Mouse (Mus musculus): Measurements from ENCODE around the gene Lsm3.

Gene Lsm3

GRCm38 (mm10) chr6:91552693-91553092 is 37.0 kb downstream of the Lsm3 start:
- DNase-seq (ENCODE audit: low read depth, low spot score): no peak

DNA sequence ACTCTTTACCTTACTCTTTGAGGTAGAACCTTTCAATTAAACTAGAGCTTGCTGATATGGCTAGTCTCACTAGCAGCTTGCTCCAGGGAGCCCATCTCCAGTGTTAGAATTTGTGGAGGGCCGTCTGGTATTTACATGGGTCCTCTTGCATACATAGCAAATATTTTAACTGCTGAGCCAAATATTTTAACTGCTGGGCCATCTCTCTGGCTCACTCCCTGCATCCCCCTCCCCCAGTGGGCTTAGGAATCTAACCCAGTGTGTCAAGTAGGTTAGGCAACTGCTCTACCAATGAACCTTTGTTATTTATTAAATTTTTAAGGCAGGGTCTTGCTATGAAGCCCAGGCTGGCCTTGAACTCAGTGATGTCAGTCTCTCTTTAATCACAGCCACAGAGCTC is 42.8 kb downstream of the Lsm3 start:
- DNase-seq (ENCODE audit: low read depth, low spot score): no peak

GRCm38 (mm10) chr6:91559371-91559770 is 43.6 kb downstream of the Lsm3 start:
- peak; percentile 36 for DNase-seq (ENCODE audit: low read depth, low spot score)

DNA sequence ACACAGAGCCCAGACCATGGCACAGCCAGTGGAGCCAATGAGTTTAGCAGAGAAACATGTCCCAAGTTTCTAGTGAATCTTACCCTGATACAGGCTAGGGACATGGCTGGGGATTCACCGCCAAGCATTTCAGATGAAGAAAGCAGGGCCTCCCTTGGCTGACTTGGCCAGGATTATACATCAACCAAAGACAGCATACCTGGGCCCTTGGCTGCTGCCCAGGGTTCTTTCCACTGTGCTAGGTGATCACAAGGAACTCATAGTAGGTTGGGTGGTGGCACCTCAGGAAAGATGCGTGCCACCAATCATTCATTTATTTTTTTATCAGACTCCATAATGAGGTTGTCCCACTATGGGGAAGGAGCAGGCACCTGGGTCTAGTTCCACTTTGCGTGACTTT is 44.5 kb downstream of the Lsm3 start:
- DNase-seq (ENCODE audit: low read depth, low spot score): no peak

DNA sequence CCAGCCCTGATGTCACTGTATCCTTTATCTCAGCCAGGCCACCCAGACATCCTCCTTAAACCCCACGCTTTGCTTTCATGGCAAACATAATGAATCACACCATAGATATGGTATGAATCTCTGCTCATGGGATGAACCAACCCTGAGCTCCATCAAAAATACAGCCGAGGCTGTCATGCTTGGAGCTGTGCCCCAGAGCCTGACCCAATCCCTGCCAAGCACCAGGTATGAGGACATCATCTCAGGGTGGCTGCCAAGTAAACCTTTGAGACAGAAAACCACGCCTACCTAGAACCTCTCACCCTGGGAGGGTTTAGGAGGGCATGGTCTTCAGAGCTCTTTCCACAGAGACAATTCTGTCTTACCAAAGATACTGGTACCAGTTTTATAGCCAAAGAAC is 47.3 kb downstream of the Lsm3 start:
- DNase-seq (ENCODE audit: low read depth, low spot score): no peak

GRCm38 (mm10) chr6:91566407-91566806 is 50.7 kb downstream of the Lsm3 start:
- no peak for DNase-seq (ENCODE audit: low read depth, low spot score)

Data from telencephalon, adult 2 months (tissue).